Mouse (Mus musculus) large intestine, adult 2 months (tissue): ENCODE results near the gene Gm21915. TPM values are rescaled to one million over a fixed set of nuclear protein-coding genes. Genes with fewer than 3 reads are reported as not detected.

Source experiments
- DNase-seq: peaks from one replicate; pipeline ENCODE4 v3.0.0-alpha.2; 2012; ENCODE audit warnings: low read depth, low spot score
- WGBS: fragments of 180-500 bp; shearing (Covaris S2); methylation state at CpG from one replicate; pipeline ENCODE4 v1.1.7; 2018; 5-methylcytosine and 5-hydroxymethylcytosine counted together
- polyA plus RNA-seq: library from polyadenylated mRNA; depleted of rRNA; stranded (reverse); fragments of >200 nt; gene quantifications from 2 replicates; pipeline ENCODE4 v1.2.3, GENCODE M21; 2012

Gm21915 gene
- polyA plus RNA-seq, 1 experiment: not detected

GRCm38 (mm10) chr9:40651239-40651859 is 19.1 kb upstream of the Gm21915 start:
- no peak for DNase-seq
- WGBS: 71% methylated on average over 4 of the region's 4 CpGs

GRCm38 (mm10) chr9:40652757-40653156 is 17.7 kb upstream of the Gm21915 start:
- WGBS: 31% methylated on average over 9 of the region's 9 CpGs

GRCm38 (mm10) chr9:40666190-40666803 is 4.1 kb upstream of the Gm21915 start:
- 82% methylated on average over 9 of the region's 9 CpGs for WGBS

More at GRCm38 (mm10) chr9:40652757-40653156, 17.7 kb upstream of the Gm21915 start:
- DNase-seq: no peak

GRCm38 (mm10) chr9:40671323-40671930 is 1.0 kb downstream of the Gm21915 start:
- no peak for DNase-seq
- WGBS: 42% methylated on average over 4 of the region's 4 CpGs

More at GRCm38 (mm10) chr9:40666190-40666803, 4.1 kb upstream of the Gm21915 start:
- DNase-seq: no peak

GRCm38 (mm10) chr9:40675203-40675958 is 5.0 kb downstream of the Gm21915 start:
- DNase-seq: no peak
- WGBS: 62% methylated on average over 12 of the region's 12 CpGs

GRCm38 (mm10) chr9:40678653-40679052 is 8.2 kb downstream of the Gm21915 start:
- DNase-seq: no peak
- 41% methylated on average over 4 of the region's 4 CpGs for WGBS

- no peak for DNase-seq
- 3% methylated on average over 53 of the region's 53 CpGs for WGBS
These were observed 15.5 kb downstream of the Gm21915 start, which contains the start of gene Clmp for GRCm38 (mm10) chr9:40685801-40686420. Gene Clmp, plus strand, starts transcription at chr9:40685962.

- DNase-seq: no peak
- 4% methylated on average over 23 of the region's 23 CpGs for WGBS
These were observed 16.0 kb downstream of the Gm21915 start for GRCm38 (mm10) chr9:40686421-40686899.

- WGBS: 42% methylated on average over 5 of the region's 5 CpGs
- DNase-seq: no peak
These were observed 16.6 kb downstream of the Gm21915 start for GRCm38 (mm10) chr9:40687053-40687452.

GRCm38 (mm10) chr9:40687553-40687952 is 17.1 kb downstream of the Gm21915 start:
- 52% methylated on average over 3 of the region's 3 CpGs for WGBS
- no peak for DNase-seq

- DNase-seq: no peak
These were observed 20.1 kb downstream of the Gm21915 start for GRCm38 (mm10) chr9:40690511-40690910.

GRCm38 (mm10) chr9:40693026-40693425 is 22.6 kb downstream of the Gm21915 start:
- 50% methylated on average over 3 of the region's 3 CpGs for whole genome bisulfite sequencing
- DNase-seq: no peak

More at GRCm38 (mm10) chr9:40690511-40690910, 20.1 kb downstream of the Gm21915 start:
- WGBS: 70% methylated on average over 7 of the region's 7 CpGs

- no peak for DNase-seq
- 50% methylated on average over 5 of the region's 5 CpGs for WGBS
These were observed 23.4 kb downstream of the Gm21915 start for GRCm38 (mm10) chr9:40693768-40694167.

GRCm38 (mm10) chr9:40694284-40694683 is 23.9 kb downstream of the Gm21915 start:
- WGBS: 80% methylated on average over 12 of the region's 12 CpGs

GRCm38 (mm10) chr9:40696086-40696485 is 25.7 kb downstream of the Gm21915 start:
- 72% methylated on average over 4 of the region's 4 CpGs for WGBS
- DNase-seq: no peak

More at GRCm38 (mm10) chr9:40694284-40694683, 23.9 kb downstream of the Gm21915 start:
- no peak for DNase-seq

GRCm38 (mm10) chr9:40699194-40699593 is 28.8 kb downstream of the Gm21915 start:
- no peak for DNase-seq
- 51% methylated on average over 3 of the region's 3 CpGs for WGBS

GRCm38 (mm10) chr9:40700253-40700652 is 29.8 kb downstream of the Gm21915 start:
- no peak for DNase-seq
- WGBS: 56% methylated on average over 5 of the region's 5 CpGs

- DNase-seq: no peak
- 42% methylated on average over 10 of the region's 10 CpGs for WGBS
These were observed 34.2 kb downstream of the Gm21915 start for GRCm38 (mm10) chr9:40704364-40705276.
